Mouse (Mus musculus) midbrain, embryonic 16.5 days (tissue): Measurements from ENCODE around the gene Zcchc14. TPM values are rescaled to one million over a fixed set of nuclear protein-coding genes. Genes with fewer than 3 reads are reported as not detected.

Source experiments
- ATAC-seq: fragments of 200-750 bp; cut with Nextera tagmentation; 2 replicates; pipeline ENCODE4 v1.8.0; 2017; ENCODE audit warnings: moderate TSS enrichment
- H3K27ac ChIP-seq: fragments of 300-500 bp; sonication (generic); 2 replicates; pipeline ENCODE4 v1.5.1; 2014; ENCODE audit warnings: mild to moderate bottlenecking, low read length, mixed read lengths
- H3K27me3 ChIP-seq: fragments of 300-500 bp; sonication (generic); 2 replicates; pipeline ENCODE4 v1.6.1; 2014; ENCODE audit warnings: low read depth, low read length, mixed read lengths; ENCODE audit not compliant: control insufficient read depth, insufficient read depth
- H3K36me3 ChIP-seq: fragments of 300-500 bp; sonication (generic); 2 replicates; pipeline ENCODE4 v1.6.1; 2014; ENCODE audit warnings: mild to moderate bottlenecking, low read length, moderate library complexity, mixed read lengths; ENCODE audit not compliant: control insufficient read depth, insufficient read depth
- H3K4me1 ChIP-seq: fragments of 300-500 bp; sonication (generic); 2 replicates; pipeline ENCODE4 v1.6.1; 2014; ENCODE audit warnings: mild to moderate bottlenecking, low read length, mixed read lengths; ENCODE audit not compliant: control insufficient read depth, insufficient read depth
- H3K4me2 ChIP-seq: fragments of 300-500 bp; sonication (generic); 2 replicates; pipeline ENCODE4 v1.6.1; 2014; ENCODE audit warnings: mild to moderate bottlenecking, low read length, mixed read lengths
- H3K4me3 ChIP-seq: fragments of 300-500 bp; sonication (generic); 2 replicates; pipeline ENCODE4 v1.5.1; 2014; ENCODE audit warnings: low read depth, mild to moderate bottlenecking, low read length, moderate library complexity, mixed read lengths
- H3K9ac ChIP-seq: fragments of 300-500 bp; sonication (generic); 2 replicates; pipeline ENCODE4 v1.6.1; 2014; ENCODE audit warnings: low read depth, low read length, mixed read lengths
- H3K9me3 ChIP-seq: fragments of 300-500 bp; sonication (generic); replicated peaks from 2 replicates; pipeline ENCODE4 v1.6.1; 2014; ENCODE audit warnings: mild to moderate bottlenecking, low read length, mixed read lengths; ENCODE audit not compliant: control insufficient read depth, poor library complexity, severe bottlenecking
- WGBS: fragments of 180-500 bp; shearing (Covaris S2); extraction: QIAGEN DNeasy Blood & Tissue Kit; methylation state at CpG from one replicate; pipeline ENCODE4 v1.1.7; 2014; 5-methylcytosine and 5-hydroxymethylcytosine counted together
- polyA plus RNA-seq: library from polyadenylated mRNA; unstranded; fragments of >200 nt; fragmentation: Nextera tagmentation; extraction: Ambion mirVana; gene quantifications from 2 replicates; pipeline ENCODE4 v1.2.1, GENCODE M21; 2015

Gene Zcchc14
- polyA plus RNA-seq = 23.9 and 28.2 TPM in 2 replicates

DNA sequence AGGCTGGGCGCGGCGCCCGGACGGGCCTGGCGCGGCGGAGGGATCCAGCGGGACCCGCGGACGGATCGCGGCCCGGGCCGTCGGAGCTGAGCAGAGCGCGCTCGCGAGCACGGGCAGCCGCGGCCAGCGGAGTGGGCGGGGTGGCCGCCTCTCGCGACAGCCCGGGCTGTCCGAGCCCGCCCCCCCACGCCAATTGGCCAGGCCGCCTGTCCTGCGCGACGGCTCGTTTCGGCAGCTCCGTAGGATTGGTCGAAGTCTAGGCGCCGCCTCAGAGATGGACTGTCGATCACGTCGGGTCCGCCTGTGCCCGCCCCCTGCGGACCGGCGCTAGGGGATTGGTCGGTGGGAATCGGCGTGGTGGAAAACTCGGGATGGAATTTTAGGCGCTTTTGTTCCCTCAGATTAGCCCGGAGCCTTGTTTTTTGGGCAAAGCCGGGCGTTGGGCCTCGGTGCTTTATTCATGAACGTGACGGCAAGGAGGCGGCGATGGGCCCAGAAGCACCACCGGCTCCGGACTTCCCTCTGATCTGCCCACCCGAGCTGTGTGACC lies at the start of gene Zcchc14:
TSS of gene Zcchc14 (minus strand) at position 128 of the 550 bp plus-strand sequence.
- H3K9me3 ChIP-seq = no peaks in the 10 kb centered on the region
- no peaks in the 10 kb centered on the region for H3K36me3 ChIP-seq
- H3K9ac ChIP-seq = peak within 1 kb of the TSS; percentile 92
- under 1% methylated on average over 55 of the region's 67 CpGs for WGBS
- peaks cover 45% of the 10 kb centered on the region for H3K4me1 ChIP-seq
- peak within 1 kb of the TSS; percentile 88 for H3K4me3 ChIP-seq
- H3K27ac ChIP-seq = peak within 1 kb of the TSS; percentile 100
- peak within 1 kb of the TSS; percentile 94 for H3K4me2 ChIP-seq
- ATAC-seq = peak; percentile 98
- H3K27me3 ChIP-seq = no peaks in the 10 kb centered on the region

DNA sequence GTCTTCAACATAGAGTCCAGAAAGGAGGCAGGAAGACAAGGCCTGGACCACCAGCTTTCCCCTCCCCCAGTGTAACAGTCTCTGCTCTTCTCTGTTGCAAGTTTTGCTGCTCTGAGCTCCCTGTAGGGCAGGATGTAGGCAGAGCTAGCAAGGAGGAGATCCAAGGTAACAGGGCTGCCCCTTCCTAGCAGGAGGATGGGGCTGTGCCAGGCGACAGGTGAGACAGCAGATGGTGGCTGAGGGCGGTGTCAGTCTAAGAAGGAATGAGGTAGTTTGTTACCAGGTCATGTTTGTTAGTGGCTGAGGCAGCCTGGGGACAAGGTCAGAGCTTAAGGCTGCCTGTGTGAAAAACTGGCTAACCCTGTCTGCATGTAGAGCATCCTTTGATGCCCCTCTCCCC lies 47.2 kb upstream of the Zcchc14 start:
- H3K27ac ChIP-seq = no peak overlapping the region
- H3K27me3 ChIP-seq = no peaks in the 10 kb centered on the region
- ATAC-seq = no peak
- H3K4me1 ChIP-seq = peaks cover 16% of the 10 kb centered on the region
- H3K36me3 ChIP-seq = no peaks in the 10 kb centered on the region
- H3K4me3 ChIP-seq = no peak overlapping the region
- H3K9me3 ChIP-seq = no peaks in the 10 kb centered on the region
- H3K9ac ChIP-seq = no peak overlapping the region
- no peak overlapping the region for H3K4me2 ChIP-seq
- 95% methylated on average over 2 of the region's 2 CpGs for WGBS

DNA sequence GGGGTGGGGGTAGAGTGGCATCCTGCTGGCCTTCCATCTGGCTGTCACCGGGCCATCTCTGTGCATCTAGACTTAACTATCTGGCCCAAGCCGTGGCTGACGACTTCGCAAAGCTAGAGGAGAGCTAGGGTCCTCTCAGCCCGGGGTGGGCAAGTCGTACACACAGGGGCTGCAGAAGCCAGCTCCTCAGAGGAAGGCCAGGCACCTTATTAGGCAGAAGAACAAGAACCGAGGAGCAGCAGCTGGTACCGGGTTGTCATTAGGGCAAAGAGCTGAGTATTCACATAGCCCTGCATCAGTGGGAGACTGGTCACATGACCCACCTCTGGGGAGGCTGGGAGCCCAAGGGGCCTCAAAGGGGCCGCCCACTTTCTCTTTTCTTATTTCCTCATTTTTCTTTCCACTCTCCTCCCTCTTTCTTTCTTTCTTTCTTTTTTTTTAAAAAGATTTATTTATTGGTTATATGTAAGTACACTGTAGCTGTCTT lies 46.0 kb upstream of the Zcchc14 start:
- H3K4me2 ChIP-seq = peak overlapping the region; percentile 45
- H3K27ac ChIP-seq = peak overlapping the region; percentile 92
- H3K9ac ChIP-seq = peak overlapping the region; percentile 43; the same call in 1 of the 2 replicates
- H3K4me1 ChIP-seq = peaks cover 16% of the 10 kb centered on the region
- WGBS = 6% methylated on average over 9 of the region's 9 CpGs
- no peaks in the 10 kb centered on the region for H3K27me3 ChIP-seq
- 0 out of 2 replicates have a peak, but pooled peaks have one; percentile 9 for ATAC-seq
- H3K36me3 ChIP-seq = no peaks in the 10 kb centered on the region
- peak overlapping the region; percentile 20 for H3K4me3 ChIP-seq
- H3K9me3 ChIP-seq = no peaks in the 10 kb centered on the region

DNA sequence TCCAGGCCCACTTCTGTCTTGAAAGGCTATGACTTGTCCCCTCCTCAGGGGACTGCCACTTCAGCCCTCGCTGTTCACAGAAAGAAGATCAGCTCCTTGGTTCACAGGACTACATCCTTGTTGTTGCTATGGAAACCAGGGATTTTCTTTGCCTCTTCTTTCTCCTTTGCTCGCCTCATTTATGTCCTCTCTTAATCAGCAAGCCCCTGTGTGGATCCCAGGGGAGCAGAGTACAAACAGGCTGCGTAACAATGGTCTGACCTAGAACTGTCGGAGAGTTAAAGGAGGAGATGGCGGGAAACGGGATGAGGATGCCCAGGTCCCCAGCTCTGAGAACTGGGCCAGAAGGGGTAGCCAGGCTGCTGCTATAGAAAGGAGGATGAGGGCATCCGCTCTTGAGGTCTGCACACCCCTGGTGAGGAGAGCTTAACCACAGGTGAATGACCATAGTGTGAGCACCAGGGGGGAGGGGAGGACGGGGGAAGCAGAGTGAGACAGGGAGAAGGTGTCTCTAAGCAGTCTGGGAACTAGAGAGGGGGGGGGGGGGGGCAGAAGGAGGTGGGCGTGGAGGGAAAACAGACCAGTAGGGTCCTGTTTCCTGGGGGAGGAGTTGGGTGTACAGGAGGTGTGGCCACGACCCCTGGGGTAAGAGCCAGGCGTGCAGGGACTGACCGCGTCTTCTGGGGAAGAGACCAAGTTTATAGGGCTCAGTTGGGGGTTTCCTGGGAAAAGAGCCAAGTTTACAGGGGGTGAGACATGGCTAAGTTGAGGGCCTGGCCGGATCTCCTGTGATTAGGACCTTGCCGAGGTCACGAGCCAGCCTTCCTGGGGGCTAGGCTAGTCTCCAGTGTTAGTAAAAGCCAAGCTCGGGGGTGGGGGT lies 45.3 kb upstream of the Zcchc14 start:
- Histone ChIP-seq H3K27ac (peak overlapping the region; percentile 92), H3K4me3 (peak overlapping the region; percentile 20), H3K4me1 (peaks cover 16% of the 10 kb centered on the region), H3K4me2 (peak overlapping the region; percentile 45), H3K9ac (peak overlapping the region; percentile 43; the same call in 1 of the 2 replicates), H3K27me3 (no peaks in the 10 kb centered on the region), H3K9me3 (no peaks in the 10 kb centered on the region), H3K36me3 (no peaks in the 10 kb centered on the region)
- WGBS = 2% methylated on average over 16 of the region's 17 CpGs
- peak; percentile 66 for ATAC-seq

DNA sequence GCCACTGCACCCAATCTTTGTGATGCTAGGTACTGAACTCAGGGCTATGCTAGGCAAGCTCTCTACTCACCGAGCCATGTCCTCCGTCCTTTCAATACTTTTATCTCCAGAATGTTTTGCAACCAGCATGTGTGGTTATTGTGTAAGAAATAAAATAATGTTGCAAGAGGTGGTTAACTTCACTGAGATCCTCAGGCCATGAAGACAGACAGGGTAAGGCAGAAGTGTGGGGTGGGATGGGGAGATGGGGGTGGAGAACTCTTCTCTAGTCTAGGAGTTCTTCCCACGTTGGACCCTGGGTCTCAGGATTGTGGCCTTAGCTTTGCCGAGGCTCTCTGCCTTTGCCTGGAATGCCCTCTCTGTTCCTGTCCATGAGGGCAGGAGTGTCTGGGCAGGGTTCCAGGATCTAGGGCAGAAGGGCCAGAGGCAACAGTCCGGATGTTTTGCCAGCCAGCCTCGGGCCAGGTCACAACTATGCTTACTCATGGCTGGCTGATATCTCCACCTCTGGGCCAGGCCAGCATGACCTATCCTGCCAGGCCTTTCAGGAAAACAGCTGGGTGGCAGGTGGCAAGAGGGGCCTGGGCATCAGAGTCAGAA lies 43.0 kb upstream of the Zcchc14 start:
- ATAC-seq = no peak
- no peaks in the 10 kb centered on the region for H3K36me3 ChIP-seq
- H3K4me2 ChIP-seq = no peak overlapping the region
- H3K9ac ChIP-seq = no peak overlapping the region
- H3K4me3 ChIP-seq = no peak overlapping the region
- H3K27ac ChIP-seq = no peak overlapping the region
- no peaks in the 10 kb centered on the region for H3K9me3 ChIP-seq
- 87% methylated on average over 6 of the region's 6 CpGs for WGBS
- no peaks in the 10 kb centered on the region for H3K27me3 ChIP-seq
- peaks cover 16% of the 10 kb centered on the region for H3K4me1 ChIP-seq

DNA sequence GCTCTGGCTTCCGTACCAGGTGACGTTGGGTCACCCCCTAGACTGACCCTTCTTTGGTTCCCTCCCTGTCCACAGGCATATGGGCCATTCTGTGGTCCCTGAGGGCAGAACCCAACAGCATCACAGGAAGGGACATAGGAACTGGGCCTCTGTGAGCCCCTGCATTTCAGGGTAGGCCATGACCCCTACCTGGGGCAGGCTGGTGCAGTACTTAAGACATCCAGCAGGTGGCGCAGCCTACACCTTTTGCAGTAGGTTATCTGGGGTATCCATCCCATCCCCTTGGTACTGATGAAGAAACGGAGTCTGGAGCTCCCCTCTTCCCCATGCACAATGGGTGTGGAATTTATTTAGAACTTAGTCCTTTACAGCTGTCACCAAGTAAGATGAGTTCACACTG lies 41.8 kb upstream of the Zcchc14 start:
- no peaks in the 10 kb centered on the region for H3K36me3 ChIP-seq
- no peak overlapping the region for H3K4me2 ChIP-seq
- no peak for ATAC-seq
- WGBS = 57% methylated on average over 4 of the region's 4 CpGs
- no peak overlapping the region for H3K4me3 ChIP-seq
- H3K27me3 ChIP-seq = no peaks in the 10 kb centered on the region
- peaks cover 16% of the 10 kb centered on the region for H3K4me1 ChIP-seq
- H3K27ac ChIP-seq = no peak overlapping the region
- H3K9ac ChIP-seq = no peak overlapping the region
- H3K9me3 ChIP-seq = no peaks in the 10 kb centered on the region

DNA sequence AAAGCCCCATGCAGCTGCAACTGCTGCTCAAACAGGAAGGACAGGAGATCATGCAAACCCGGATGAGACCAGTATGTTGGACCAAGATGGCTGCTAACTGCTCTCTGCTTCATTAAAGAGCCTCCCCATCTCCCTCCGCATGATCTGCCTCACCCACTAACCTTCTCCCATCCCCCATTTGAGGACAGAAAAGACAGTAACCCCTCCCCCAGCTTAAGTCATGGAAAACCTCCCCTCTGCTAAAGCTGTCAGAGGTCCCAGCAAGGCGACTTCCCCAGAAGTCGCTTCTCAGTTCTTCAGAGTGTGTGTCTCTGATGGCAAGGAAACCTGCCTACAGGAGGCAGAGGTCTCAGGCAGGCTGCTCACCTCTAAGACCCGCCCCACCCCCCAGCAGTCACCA lies 35.8 kb upstream of the Zcchc14 start:
- H3K4me1 ChIP-seq = peaks cover 18% of the 10 kb centered on the region
- no peak for ATAC-seq
- WGBS = 41% methylated on average over 5 of the region's 5 CpGs
- no peak overlapping the region for H3K9ac ChIP-seq
- H3K4me3 ChIP-seq = no peak overlapping the region
- H3K27me3 ChIP-seq = no peaks in the 10 kb centered on the region
- H3K27ac ChIP-seq = peak overlapping the region; percentile 93
- no peaks in the 10 kb centered on the region for H3K9me3 ChIP-seq
- H3K4me2 ChIP-seq = no peak overlapping the region
- no peaks in the 10 kb centered on the region for H3K36me3 ChIP-seq

DNA sequence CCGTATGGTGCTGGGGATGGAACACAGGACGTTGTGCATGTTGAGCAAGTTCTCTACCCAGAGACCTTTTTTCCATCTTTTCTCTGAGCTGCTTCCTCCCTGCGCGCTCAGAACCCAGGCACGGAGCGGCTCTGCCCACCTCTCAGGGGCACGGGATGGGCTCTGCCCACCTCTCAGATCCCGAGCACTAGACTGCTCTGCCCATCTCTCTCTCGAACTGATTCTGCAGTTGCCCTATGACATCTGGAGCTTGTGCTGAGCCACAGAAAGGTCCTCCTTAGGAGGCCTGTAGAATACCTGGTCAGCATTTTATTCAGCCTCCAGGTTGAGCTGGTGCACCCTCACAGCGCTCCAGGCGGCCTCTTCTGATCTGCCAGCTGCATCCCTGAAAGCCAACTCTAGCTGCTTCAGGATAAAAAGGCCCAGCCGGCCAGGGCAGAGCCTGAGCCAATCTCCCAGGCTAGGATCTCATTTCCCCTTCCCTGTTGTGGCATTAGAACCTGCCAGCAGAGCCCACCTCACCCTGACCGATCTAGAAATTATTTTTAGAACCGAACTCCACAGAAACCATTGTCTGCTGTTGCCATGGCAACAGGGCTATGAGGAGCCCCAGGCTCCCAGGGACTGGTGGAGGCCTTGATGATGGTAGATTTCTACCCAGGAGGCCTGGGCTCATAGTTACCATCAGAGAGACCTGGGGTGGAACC lies 34.9 kb upstream of the Zcchc14 start:
- ATAC-seq = peak; percentile 72
- Histone ChIP-seq H3K9ac (no peak overlapping the region), H3K4me1 (peaks cover 18% of the 10 kb centered on the region), H3K4me3 (no peak overlapping the region), H3K36me3 (no peaks in the 10 kb centered on the region), H3K4me2 (peak overlapping the region; percentile 2; the same call in 1 of the 2 replicates), H3K27me3 (no peaks in the 10 kb centered on the region), H3K9me3 (no peaks in the 10 kb centered on the region), H3K27ac (peak overlapping the region; percentile 93)
- 48% methylated on average over 14 of the region's 14 CpGs for WGBS
